Mouse (Mus musculus): ENCODE measurements around the gene Ulk3.

GRCm38 (mm10) chr9:57602098-57602497 is 12.8 kb downstream of the Ulk3 start:
- TF ChIP-seq POLR2A (IDR thresholded peaks at IDR 0.05; ENCODE audit: insufficient read depth, low read length) (no peak), EP300 (IDR thresholded peaks at IDR 0.05; ENCODE audit: insufficient read depth, low read depth, low read length) (no peak)
